Mouse (Mus musculus) bone marrow, adult 2 months (tissue): ENCODE measurements around the gene Itgad.

ENCODE experiments used
- CTCF ChIP-seq: fragments of 200-500 bp; IDR thresholded peaks from 2 replicates; pipeline ENCODE4 v1.5.1; 2011; ENCODE audit warnings: low read length, control low read depth; ENCODE audit not compliant: control insufficient read depth, insufficient read depth
- POLR2A ChIP-seq: fragments of 200-500 bp; IDR thresholded peaks from 2 replicates; pipeline ENCODE4 v1.6.1; 2011; ENCODE audit warnings: low read depth, mild to moderate bottlenecking, control low read depth, low read length, borderline replicate concordance; ENCODE audit not compliant: control insufficient read depth

- TF ChIP-seq CTCF, result no peak
- TF ChIP-seq POLR2A, result no peak
These were observed 101.6 kb downstream of the Itgad start for GRCm38 (mm10) chr7:128255757-128256156.
